Mouse (Mus musculus): ENCODE data around the gene Fam219b. TPM values are rescaled to one million over a fixed set of nuclear protein-coding genes. Genes with fewer than 3 reads are reported as not detected.

Gene Fam219b
- total RNA-seq, 2 experiments from 2014 or later: 7.5 to 11.4 TPM

GRCm38 (mm10) chr9:57560861-57561710, 23.8 kb downstream of the Fam219b start, which contains the start of gene Scamp2:
Scamp2 (plus strand) TSS chr9:57560943.
- peak; percentile 69 for ATAC-seq (replicated peaks; ENCODE audit: poor library complexity, severe bottlenecking)

- ATAC-seq (replicated peaks; ENCODE audit: poor library complexity, severe bottlenecking): peak; percentile 20; the same call in 1 of the 2 replicates
Measured at GRCm38 (mm10) chr9:57561711-57562099, 24.4 kb downstream of the Fam219b start.

GRCm38 (mm10) chr9:57562896-57563372, 25.6 kb downstream of the Fam219b start:
- ATAC-seq (replicated peaks; ENCODE audit: poor library complexity, severe bottlenecking): peak; percentile 56

GRCm38 (mm10) chr9:57564609-57565008, 27.3 kb downstream of the Fam219b start:
- no peak for ATAC-seq (replicated peaks; ENCODE audit: poor library complexity, severe bottlenecking)

- peak; percentile 48 for ATAC-seq (replicated peaks; ENCODE audit: poor library complexity, severe bottlenecking)
Measured at GRCm38 (mm10) chr9:57565741-57566221, 28.5 kb downstream of the Fam219b start.

GRCm38 (mm10) chr9:57566846-57567245, 29.5 kb downstream of the Fam219b start:
- ATAC-seq (replicated peaks; ENCODE audit: poor library complexity, severe bottlenecking): no peak

- no peak for ATAC-seq (replicated peaks; ENCODE audit: poor library complexity, severe bottlenecking)
Measured at GRCm38 (mm10) chr9:57568500-57568899, 31.2 kb downstream of the Fam219b start.

- no peak for ATAC-seq (replicated peaks; ENCODE audit: poor library complexity, severe bottlenecking)
Measured at GRCm38 (mm10) chr9:57574397-57574796, 37.1 kb downstream of the Fam219b start.

GRCm38 (mm10) chr9:57575577-57575976, 38.2 kb downstream of the Fam219b start:
- ATAC-seq (replicated peaks; ENCODE audit: poor library complexity, severe bottlenecking): no peak

- ATAC-seq (replicated peaks; ENCODE audit: poor library complexity, severe bottlenecking): peak; percentile 33
Measured at GRCm38 (mm10) chr9:57577144-57577849, 40.0 kb downstream of the Fam219b start.

GRCm38 (mm10) chr9:57584991-57585390, 47.7 kb downstream of the Fam219b start:
- no peak for ATAC-seq (replicated peaks; ENCODE audit: poor library complexity, severe bottlenecking)

GRCm38 (mm10) chr9:57589224-57590126, 52.1 kb downstream of the Fam219b start, which contains the start of gene Ulk3:
Ulk3 (plus strand) TSS chr9:57589452.
- ATAC-seq (replicated peaks; ENCODE audit: poor library complexity, severe bottlenecking): peak; percentile 85

GRCm38 (mm10) chr9:57590726-57591125, 53.4 kb downstream of the Fam219b start:
- ATAC-seq (replicated peaks; ENCODE audit: poor library complexity, severe bottlenecking): no peak

Other genes with a start within 250 kb of the Fam219b start
- 19.4 and 25.2 TPM in 2 replicates for gene Ppcdc, start 97.4 kb upstream of the Fam219b start, total RNA-seq (2014; fragmentation: Nextera tagmentation)
- 10.0 and 13.4 TPM in 2 replicates for gene Ppcdc, start 97.4 kb upstream of the Fam219b start, total RNA-seq (2017)
- gene Scamp5, start 69.5 kb upstream of the Fam219b start, total RNA-seq (2014; fragmentation: Nextera tagmentation): 5.4 and 8.2 TPM in 2 replicates
- gene Scamp5, start 69.5 kb upstream of the Fam219b start, total RNA-seq (2017): 1.6 and 2.2 TPM in 2 replicates
- 0.32 TPM in 1 of 2 replicates, not detected in the other for gene Rpp25, start 33.5 kb upstream of the Fam219b start, total RNA-seq (2014; fragmentation: Nextera tagmentation)
- gene Rpp25, start 33.5 kb upstream of the Fam219b start, total RNA-seq (2017): 0.46 TPM in 1 of 2 replicates, not detected in the other
- gene Cox5a, start 16.3 kb upstream of the Fam219b start, total RNA-seq (2014; fragmentation: Nextera tagmentation): 540 and 741 TPM in 2 replicates
- 121 and 142 TPM in 2 replicates for gene Cox5a, start 16.3 kb upstream of the Fam219b start, total RNA-seq (2017)
- 10.8 and 23.1 TPM in 2 replicates for gene Mpi, start 15.2 kb downstream of the Fam219b start, total RNA-seq (2014; fragmentation: Nextera tagmentation)
- gene Mpi, start 15.2 kb downstream of the Fam219b start, total RNA-seq (2017): 13.9 and 17.8 TPM in 2 replicates
- 66.9 and 68.5 TPM in 2 replicates for gene Scamp2, start 23.4 kb downstream of the Fam219b start, total RNA-seq (2014; fragmentation: Nextera tagmentation)
- 26.8 and 38.2 TPM in 2 replicates for gene Scamp2, start 23.4 kb downstream of the Fam219b start, total RNA-seq (2017)
- gene Ulk3, start 51.9 kb downstream of the Fam219b start, total RNA-seq (2014; fragmentation: Nextera tagmentation): 9.9 and 12.9 TPM in 2 replicates
- 3.1 and 6.0 TPM in 2 replicates for gene Ulk3, start 51.9 kb downstream of the Fam219b start, total RNA-seq (2017)
- not detected in 2 replicates for gene Cplx3, start 68.8 kb downstream of the Fam219b start, total RNA-seq (2014; fragmentation: Nextera tagmentation)
- not detected in 2 replicates for gene Cplx3, start 68.8 kb downstream of the Fam219b start, total RNA-seq (2017)
- gene Lman1l, start 83.2 kb downstream of the Fam219b start, total RNA-seq (2014; fragmentation: Nextera tagmentation): not detected in 2 replicates
- gene Lman1l, start 83.2 kb downstream of the Fam219b start, total RNA-seq (2017): not detected in 2 replicates
- 86.9 and 92.3 TPM in 2 replicates for gene Csk, start 116.1 kb downstream of the Fam219b start, total RNA-seq (2014; fragmentation: Nextera tagmentation)
- 83.8 and 113 TPM in 2 replicates for gene Csk, start 116.1 kb downstream of the Fam219b start, total RNA-seq (2017)
- gene Cyp1a2, start 146.2 kb downstream of the Fam219b start, total RNA-seq (2014; fragmentation: Nextera tagmentation): not detected in 2 replicates
- gene Cyp1a2, start 146.2 kb downstream of the Fam219b start, total RNA-seq (2017): not detected in 2 replicates
- gene Cyp1a1, start 150.4 kb downstream of the Fam219b start, total RNA-seq (2014; fragmentation: Nextera tagmentation): not detected in 2 replicates
- gene Cyp1a1, start 150.4 kb downstream of the Fam219b start, total RNA-seq (2017): not detected in 2 replicates
- gene Edc3, start 171.0 kb downstream of the Fam219b start, total RNA-seq (2014; fragmentation: Nextera tagmentation): 14.6 and 20.3 TPM in 2 replicates
- 3.5 and 4.3 TPM in 2 replicates for gene Edc3, start 171.0 kb downstream of the Fam219b start, total RNA-seq (2017)
- 44.0 and 48.0 TPM in 2 replicates for gene Clk3, start 228.3 kb downstream of the Fam219b start, total RNA-seq (2014; fragmentation: Nextera tagmentation)
- gene Clk3, start 228.3 kb downstream of the Fam219b start, total RNA-seq (2017): 36.8 and 49.9 TPM in 2 replicates

Data from granulocyte monocyte progenitor cell, adult 5-6 weeks (primary cell).